ENCODE assay signal across 9 mouse cellular contexts in the genomic region with DNA sequence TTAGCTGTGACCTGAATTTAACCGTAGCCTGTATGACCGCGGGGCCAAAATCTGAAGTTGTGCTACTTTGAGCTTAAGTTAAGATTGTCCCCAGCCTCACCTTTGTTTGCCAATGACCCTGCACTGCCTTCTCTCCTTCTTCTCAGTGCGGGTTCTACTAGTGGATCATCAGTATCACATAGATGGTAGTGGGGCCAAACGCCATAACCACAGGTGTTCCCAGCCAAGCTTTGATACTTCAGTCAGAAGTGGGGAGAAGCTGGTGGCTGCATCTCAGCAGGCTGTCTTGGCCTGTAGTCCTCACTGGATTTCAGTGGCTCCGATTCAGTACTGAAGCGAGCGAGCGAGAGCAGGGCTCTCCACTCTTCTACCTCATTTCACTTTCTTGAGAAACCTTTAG. TPM values are rescaled to one million over a fixed set of nuclear protein-coding genes. Genes with fewer than 3 reads are reported as not detected.
DNase-seq lines count a peak whose midpoint lies in the region; ATAC-seq lines count a peak whose summit lies in the region.
"Had no signal": no experiment of that assay in that cellular context is flagged by ENCODE, and none has a peak within 500 bp of the region (broad histone marks: within the 10 kb centered on the region; RNA-seq: fewer than 3 reads in every experiment).

No protein-coding gene starts in this region.

- no peaks in the 10 kb centered on the region for H3K9me3 ChIP-seq in lung, embryonic 16.5 days (ENCODE audit: control insufficient read depth, low read length)
- no peaks in the 10 kb centered on the region for H3K9me3 ChIP-seq in heart, embryonic 15.5 days (replicated peaks)
- no peaks in the 10 kb centered on the region for H3K9me3 ChIP-seq in limb, embryonic 10.5 days (replicated peaks)
- H3K9me3 ChIP-seq in stomach, embryonic 14.5 days (ENCODE audit: control insufficient read depth, low read depth, low read length), result no peaks in the 10 kb centered on the region

- H3K27ac ChIP-seq in lung, embryonic 16.5 days (ENCODE audit: low read length), result no peak overlapping the region
- peak overlapping the region; percentile 74 for H3K27ac ChIP-seq in heart, embryonic 15.5 days
- H3K27ac ChIP-seq in limb, embryonic 10.5 days, result peak overlapping the region; percentile 81; the same call in 1 of the 2 replicates
- H3K27ac ChIP-seq in stomach, embryonic 14.5 days (ENCODE audit: low read length), result no peak overlapping the region
- H3K27ac ChIP-seq: macrophage had no signal

- intact Hi-C loops in left cerebral cortex, postnatal 10 days (cut with DNase I), result no loop called here

- H3K9ac ChIP-seq in lung, embryonic 16.5 days (ENCODE audit: low read length), result no peak overlapping the region; the same call in 1 of the 2 replicates
- peak overlapping the region; percentile 69 for H3K9ac ChIP-seq in heart, embryonic 15.5 days
- peak overlapping the region; percentile 33; the same call in 1 of the 2 replicates for H3K9ac ChIP-seq in stomach, embryonic 14.5 days (replicated peaks; ENCODE audit: low read depth, low read length)

- H3K27me3 ChIP-seq in lung, embryonic 16.5 days (ENCODE audit: control insufficient read depth, insufficient read depth, low read depth, low read length), result peaks cover 3% of the 10 kb centered on the region; the same call in 1 of the 2 replicates
- no peaks in the 10 kb centered on the region for H3K27me3 ChIP-seq in heart, embryonic 15.5 days
- peaks cover 21% of the 10 kb centered on the region; the same call in 1 of the 2 replicates for H3K27me3 ChIP-seq in limb, embryonic 10.5 days (ENCODE audit: low read depth, poor library complexity, severe bottlenecking)
- H3K27me3 ChIP-seq in stomach, embryonic 14.5 days (ENCODE audit: control insufficient read depth, insufficient read depth, low read length), result no peaks in the 10 kb centered on the region

- 25% methylated on average over 9 of the region's 9 CpGs for WGBS in lung, embryonic 16.5 days
- WGBS in heart, embryonic 15.5 days, result 30% methylated on average over 9 of the region's 9 CpGs
- WGBS in limb, embryonic 10.5 days, result 23% methylated on average over 9 of the region's 9 CpGs
- WGBS in stomach, embryonic 14.5 days, result 28% methylated on average over 9 of the region's 9 CpGs

- H3K4me3 ChIP-seq in lung, embryonic 16.5 days (ENCODE audit: low read length), result peak overlapping the region; percentile 56
- peak overlapping the region; percentile 63 for H3K4me3 ChIP-seq in heart, embryonic 15.5 days
- H3K4me3 ChIP-seq in limb, embryonic 10.5 days, result peak overlapping the region; percentile 77
- peak overlapping the region; percentile 49 for H3K4me3 ChIP-seq in stomach, embryonic 14.5 days (ENCODE audit: low read depth, low read length)

- ATAC-seq in lung, embryonic 16.5 days (ENCODE audit: low read depth), result no peak
- ATAC-seq in heart, embryonic 15.5 days (replicated peaks; ENCODE audit: insufficient number of reproducible peaks, insufficient read depth, low FRiP score, low read depth), result no peak
- no peak for ATAC-seq in stomach, embryonic 14.5 days (ENCODE audit: insufficient number of reproducible peaks, insufficient read depth, low FRiP score, low read depth)

- no peaks in the 10 kb centered on the region for H3K36me3 ChIP-seq in lung, embryonic 16.5 days (ENCODE audit: control insufficient read depth, insufficient read depth, low read length)
- H3K36me3 ChIP-seq in heart, embryonic 15.5 days, result no peaks in the 10 kb centered on the region
- no peaks in the 10 kb centered on the region for H3K36me3 ChIP-seq in limb, embryonic 10.5 days
- H3K36me3 ChIP-seq in stomach, embryonic 14.5 days (ENCODE audit: control insufficient read depth, insufficient read depth, low read length), result no peaks in the 10 kb centered on the region

- H3K4me1 ChIP-seq in lung, embryonic 16.5 days (replicated peaks; ENCODE audit: control insufficient read depth, insufficient read depth, low read length), result peaks cover 3% of the 10 kb centered on the region; the same call in 1 of the 2 replicates
- H3K4me1 ChIP-seq in heart, embryonic 15.5 days (replicated peaks), result peaks cover 6% of the 10 kb centered on the region
- H3K4me1 ChIP-seq in limb, embryonic 10.5 days, result peaks cover 17% of the 10 kb centered on the region
- peaks cover 5% of the 10 kb centered on the region; the same call in 1 of the 2 replicates for H3K4me1 ChIP-seq in stomach, embryonic 14.5 days (ENCODE audit: control insufficient read depth, insufficient read depth, low read length)

- DNase-seq in lung, postnatal 4 days, result no peak
- DNase-seq in limb, embryonic 10.5 days (ENCODE audit: low spot score), result no peak
- DNase-seq in left cerebral cortex, postnatal 10 days (ENCODE audit: extremely low spot score in 1 of 2, low spot score in 2 of 2), result no peak
- DNase-seq in urinary bladder, postnatal 25 days (ENCODE audit: low spot score), result no peak
- DNase-seq in yolk sac, embryonic 10.5 days (ENCODE audit: low spot score), result no peak

- H3K4me2 ChIP-seq in lung, embryonic 16.5 days (ENCODE audit: low read depth, low read length), result peak overlapping the region; percentile 97
- H3K4me2 ChIP-seq in heart, embryonic 15.5 days, result peak overlapping the region; percentile 79
- H3K4me2 ChIP-seq in stomach, embryonic 14.5 days (replicated peaks; ENCODE audit: low read depth, low read length), result peak overlapping the region; percentile 88

RNA-seq across cellular contexts. Expression of a gene that starts 0.7 kb away (rescaled TPM):
- polyA plus RNA-seq in lung, embryonic 16.5 days (2015; fragmentation: Nextera tagmentation; extraction: Ambion mirVana), result 6.5 and 7.3 TPM in 2 replicates
- 14.1 and 16.9 TPM in 2 replicates for polyA plus RNA-seq in heart, embryonic 15.5 days (2015; fragmentation: Nextera tagmentation; extraction: Ambion mirVana)
- 2.4 and 2.5 TPM in 2 replicates for polyA plus RNA-seq in limb, embryonic 10.5 days (2016; fragmentation: Nextera tagmentation; extraction: Ambion mirVana)
- 6.2 and 6.4 TPM in 2 replicates for polyA plus RNA-seq in stomach, embryonic 14.5 days (2014; fragmentation: Nextera tagmentation; extraction: Ambion mirVana)
- 1 to 10 TPM; 1.0 to 1.4 TPM for total RNA-seq in left cerebral cortex, postnatal 10 days (2021)
- polyA plus RNA-seq: macrophage had no signal

Comparison
In these comparisons a context has a peak if more than half of its experiments do, and no peak if none do; other contexts are left out.
1. H3K27ac ChIP-seq: peak in heart, embryonic 15.5 days (single experiment) and limb, embryonic 10.5 days (single experiment); none in lung, embryonic 16.5 days (single experiment) and stomach, embryonic 14.5 days (single experiment).
2. Peak in every context shown above with its lines, with median percentiles within 50 percentile points of each other: H3K4me2 ChIP-seq and H3K4me3 ChIP-seq.